Mouse (Mus musculus): ENCODE data around the gene Tsn. TPM values are rescaled to one million over a fixed set of nuclear protein-coding genes. Genes with fewer than 3 reads are reported as not detected.

Tsn gene
- polyA plus RNA-seq, 1 experiment = 135 TPM

GRCm38 (mm10) chr1:118251931-118252330, 59.6 kb downstream of the Tsn start:
- no peak overlapping the region for H3ac ChIP-seq (ENCODE audit: control insufficient read depth, insufficient read length, low read depth)
- TF ChIP-seq FOSL1 (IDR thresholded peaks at IDR 0.05; ENCODE audit: insufficient read depth, low read length, poor library complexity, severe bottlenecking) = no peak
- no peak for TF ChIP-seq CEBPB (IDR thresholded peaks at IDR 0.05; ENCODE audit: low read depth)
- no peak for TF ChIP-seq USF1 (IDR thresholded peaks at IDR 0.05; ENCODE audit: low read depth)
- TF ChIP-seq CTCF (IDR thresholded peaks at IDR 0.05; ENCODE audit: control insufficient read depth, insufficient read depth, insufficient read length) = no peak
- no peak for TF ChIP-seq MAX (IDR thresholded peaks at IDR 0.05)
- TF ChIP-seq MYOD1 (IDR thresholded peaks at IDR 0.05; ENCODE audit: control insufficient read depth, insufficient read length, low read depth) = no peak
- TF ChIP-seq MYOG (IDR thresholded peaks at IDR 0.05; ENCODE audit: control insufficient read depth, extremely low read depth, insufficient read length) = no peak
- no peaks in the 10 kb centered on the region for H3K79me3 ChIP-seq (ENCODE audit: low read depth)
- no peaks in the 10 kb centered on the region for H3K79me2 ChIP-seq (ENCODE audit: control insufficient read depth, insufficient read depth)
- H3K36me3 ChIP-seq (ENCODE audit: control insufficient read depth, insufficient read depth) = no peaks in the 10 kb centered on the region
- no peak overlapping the region for H3K4me3 ChIP-seq (ENCODE audit: insufficient read depth, poor library complexity, severe bottlenecking)
- H3K27me3 ChIP-seq (ENCODE audit: control insufficient read depth, insufficient read depth, insufficient read length) = no peaks in the 10 kb centered on the region

Other genes with a start within 250 kb of the Tsn start
- gene Gm29106, start 135.2 kb downstream of the Tsn start, polyA plus RNA-seq (2012; fragmentation: generic; extraction: Trizol) = not detected
- gene Nifk, start 10.1 kb upstream of the Tsn start, polyA plus RNA-seq (2012; fragmentation: generic; extraction: Trizol) = 36.4 TPM
- gene Clasp1, start 77.3 kb upstream of the Tsn start, polyA plus RNA-seq (2012; fragmentation: generic; extraction: Trizol) = 19.4 TPM